Mouse (Mus musculus) B cell, adult (primary cell): ENCODE results near the gene Gm20822. TPM values are rescaled to one million over a fixed set of nuclear protein-coding genes. Genes with fewer than 3 reads are reported as not detected.

Experiments used
- total RNA-seq: library from RNA; stranded (reverse); gene quantifications from 4 replicates; pipeline ENCODE4 v1.2.4, GENCODE M21; 2023; ENCODE audit not compliant: inconsistent age

Gene Gm20822
- total RNA-seq: not detected in 4 replicates

GRCm38 (mm10) chrY:15884671-15885070 is at the start of gene Gm20822:
Gene Gm20822, minus strand, starts transcription at chrY:15884771.

